Mouse (Mus musculus) left cerebral cortex, postnatal 10 days (tissue): ENCODE results near the gene Olfr61. TPM values are rescaled to one million over a fixed set of nuclear protein-coding genes. Genes with fewer than 3 reads are reported as not detected.
A peak's percentile ranks its signal among the peaks of the same experiment; 100 is the strongest.
"Not testable (repeated sequence)": the region's sequence is repeated elsewhere in the genome, so short reads cannot be mapped to it uniquely, and the experiment has no call there.

Source experiments
- DNase-seq, 2 experiments: peaks; one replicate each; pipeline ENCODE4 v3.0.0; 2021 to 2022; ENCODE audit warnings: low spot score in 2 of 2, mixed read lengths in 1 of 2; ENCODE audit errors: extremely low spot score in 1 of 2
- intact Hi-C: fragments of 180-260 bp; cut with DNase I; formaldehyde crosslinking; loops from one replicate; pipeline ENCODE4 v1.15.1; 2025
- total RNA-seq, 2 experiments: library from RNA; stranded (reverse); gene quantifications; 2 replicates each; pipeline ENCODE4 v1.2.3; 2021

Gene Olfr61
- not detected for total RNA-seq

- DNase-seq, intact Hi-C loops: not testable (repeated sequence)
These were observed at the start of gene Olfr61 for GRCm38 (mm10) chr7:140628670-140629069. Olfr61 (plus strand) TSS chr7:140628970.

- DNase-seq, intact Hi-C loops: not testable (repeated sequence)
These were observed 27.8 kb upstream of the Olfr61 start, which contains the start of gene Olfr46 for GRCm38 (mm10) chr7:140600969-140601368. Olfr46 (plus strand) TSS chr7:140601269.

GRCm38 (mm10) chr7:140630559-140630958, 1.8 kb downstream of the Olfr61 start:
- intact Hi-C loops = no loop called here
- DNase-seq = no peak

GRCm38 (mm10) chr7:140646152-140646551, 17.4 kb downstream of the Olfr61 start, which contains the start of gene Olfr53:
Olfr53 (plus strand) TSS chr7:140646452.
- no peak for DNase-seq
- intact Hi-C loops = no loop called here

- intact Hi-C loops = no loop called here
- DNase-seq = no peak
These were observed 30.9 kb downstream of the Olfr61 start, which contains the start of gene Olfr539 for GRCm38 (mm10) chr7:140659630-140660029. Olfr539 (plus strand) TSS chr7:140659930.

GRCm38 (mm10) chr7:140670693-140671092, 41.9 kb downstream of the Olfr61 start:
- DNase-seq, intact Hi-C loops: not testable (repeated sequence)

GRCm38 (mm10) chr7:140675863-140676262, 47.1 kb downstream of the Olfr61 start:
- peak in 1 of 2 experiments; percentile 20 for DNase-seq
- intact Hi-C loops = no loop called here

- DNase-seq, intact Hi-C loops: not testable (repeated sequence)
These were observed 50.8 kb downstream of the Olfr61 start for GRCm38 (mm10) chr7:140679591-140679990.

GRCm38 (mm10) chr7:140681651-140682050, 52.9 kb downstream of the Olfr61 start, which contains the start of gene Olfr45:
Olfr45 (plus strand) TSS chr7:140681951.
- no peak for DNase-seq
- intact Hi-C loops = loop anchor here (2.0 kb wide), 1 partner anchor 31 kb away; no protein-coding TSS in a partner anchor

Other genes with a start within 250 kb of the Olfr61 start
- gene Olfr531, start 226.1 kb upstream of the Olfr61 start, total RNA-seq = not detected
- gene Olfr532, start 207.3 kb upstream of the Olfr61 start, total RNA-seq = not detected
- gene Olfr533, start 165.6 kb upstream of the Olfr61 start, total RNA-seq = not detected
- not detected for gene Olfr535, start 144.8 kb upstream of the Olfr61 start, total RNA-seq
- not detected for gene Olfr536, start 121.6 kb upstream of the Olfr61 start, total RNA-seq
- gene Olfr538, start 61.1 kb upstream of the Olfr61 start, total RNA-seq = not detected
- gene Olfr46, start 27.7 kb upstream of the Olfr61 start, total RNA-seq = under 1 TPM; 0.04 to 0.06 TPM
- not detected for gene Olfr53, start 17.5 kb downstream of the Olfr61 start, total RNA-seq
- gene Olfr539, start 31.0 kb downstream of the Olfr61 start, total RNA-seq = under 1 TPM; 0.04 to 0.06 TPM
- under 1 TPM in 1 of 2 experiments, not detected in 1; 0.10 TPM for gene Olfr45, start 53.0 kb downstream of the Olfr61 start, total RNA-seq
- not detected for gene Olfr541, start 68.3 kb downstream of the Olfr61 start, total RNA-seq
- not detected for gene Cyp2e1, start 134.8 kb downstream of the Olfr61 start, total RNA-seq
- under 1 TPM in 1 of 2 experiments, not detected in 1; 0.54 TPM for gene Syce1, start 158.9 kb downstream of the Olfr61 start, total RNA-seq
- 10 to 100 TPM; 13.1 to 14.4 TPM for gene Zfp941, start 193.2 kb downstream of the Olfr61 start, total RNA-seq
- gene Urah, start 206.0 kb downstream of the Olfr61 start, total RNA-seq = under 1 TPM in 1 of 2 experiments, not detected in 1; 0.69 TPM
- gene Scgb1c1, start 216.6 kb downstream of the Olfr61 start, total RNA-seq = not detected
- gene Odf3, start 218.8 kb downstream of the Olfr61 start, total RNA-seq = not detected
- 1 to 10 TPM in 1 of 2 experiments, under 1 TPM in 1; 0.89 to 1.1 TPM for gene Gm45785, start 227.4 kb downstream of the Olfr61 start, total RNA-seq
- gene Ric8a, start 228.0 kb downstream of the Olfr61 start, total RNA-seq = 10 to 100 TPM; 92.0 to 93.3 TPM
- gene Bet1l, start 228.6 kb downstream of the Olfr61 start, total RNA-seq = 10 to 100 TPM; 24.4 to 25.1 TPM